Mouse (Mus musculus) heart, postnatal 10 days (tissue): Measurements from ENCODE around the gene Cd320. TPM values are rescaled to one million over a fixed set of nuclear protein-coding genes. Genes with fewer than 3 reads are reported as not detected.
"Not testable (repeated sequence)": the region's sequence is repeated elsewhere in the genome, so short reads cannot be mapped to it uniquely, and the experiment has no call there.

Experiments
- DNase-seq, 2 experiments: peaks; one replicate each; pipeline ENCODE4 v3.0.0; 2021
- intact Hi-C: fragments of 180-260 bp; cut with DNase I; formaldehyde crosslinking; loops from one replicate; pipeline ENCODE4 v1.15.1; 2025
- microRNA-seq, 2 experiments: library from miRNA; unstranded; fragments of <30 nt; microRNA quantifications; one replicate each; pipeline ENCODE4 v1.2.0; 2022
- total RNA-seq, 2 experiments: library from RNA; stranded (reverse); gene quantifications; 2 replicates each; pipeline ENCODE4 v1.2.3; 2021

The Cd320 gene
- total RNA-seq, 2 experiments from 2014 or later = 19.7 to 22.9 TPM

- DNase-seq, intact Hi-C loops: not testable (repeated sequence)
Observed at GRCm38 (mm10) chr17:33891892-33892291, 49.0 kb downstream of the Cd320 start.

DNA sequence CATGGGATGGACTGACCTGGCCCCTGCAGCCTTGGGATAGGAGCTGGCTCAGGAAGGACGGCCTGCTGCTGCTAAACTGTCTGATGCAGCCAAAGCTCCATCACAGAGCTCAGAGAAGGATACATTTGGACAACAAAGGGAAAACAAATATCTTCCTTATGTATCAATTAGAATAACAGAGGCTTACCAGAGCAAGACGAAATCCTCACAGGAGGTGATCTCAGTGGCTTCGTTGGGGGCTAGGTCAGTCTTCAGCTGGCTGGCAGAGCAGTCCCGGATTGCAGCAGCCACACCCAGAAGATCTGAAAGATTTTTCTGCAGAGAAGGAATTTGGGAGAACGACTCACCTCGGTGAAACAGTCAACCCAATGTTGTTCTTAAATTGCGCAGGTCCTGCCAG lies 49.5 kb downstream of the Cd320 start:
- intact Hi-C loops = no loop called here
- no peak for DNase-seq

GRCm38 (mm10) chr17:33893011-33893410 lies 50.1 kb downstream of the Cd320 start:
- intact Hi-C loops, DNase-seq: not testable (repeated sequence)

DNA sequence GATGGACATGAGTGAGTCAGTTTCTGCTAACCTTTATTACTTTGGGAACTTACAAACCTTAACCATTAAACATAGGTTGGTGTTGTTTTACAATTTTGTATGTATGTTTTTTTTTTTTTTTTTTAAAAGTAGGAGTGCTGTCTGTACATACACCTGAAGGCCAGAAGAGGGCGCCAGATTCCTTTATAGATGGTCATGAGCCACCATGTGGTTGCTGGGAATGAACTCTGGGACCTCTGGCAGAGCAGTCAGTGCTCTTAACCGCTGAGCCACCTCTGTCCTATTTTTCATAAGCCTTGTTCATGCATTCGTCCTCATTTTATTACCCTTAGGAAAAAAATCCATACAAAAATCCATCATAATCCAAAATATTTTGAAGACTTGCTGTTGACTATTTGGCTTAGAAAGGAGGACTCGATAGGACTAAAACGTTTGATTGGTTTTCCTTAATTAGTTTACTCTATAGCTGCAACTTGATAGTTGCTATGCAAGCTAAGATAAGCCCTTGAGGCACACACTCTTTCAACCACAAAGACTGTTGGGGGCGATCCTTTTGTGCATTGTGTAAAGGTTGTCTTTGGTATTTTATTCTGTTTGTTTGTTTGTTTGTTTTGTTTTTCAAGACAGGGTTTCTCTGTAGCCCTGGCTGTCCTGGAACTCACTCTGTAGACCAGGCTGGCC lies 54.4 kb downstream of the Cd320 start:
- DNase-seq = no peak

GRCm38 (mm10) chr17:33898193-33898592 lies 55.3 kb downstream of the Cd320 start:
- DNase-seq, intact Hi-C loops: not testable (repeated sequence)

More for the DNA sequence above, 54.4 kb downstream of the Cd320 start:
- intact Hi-C loops = no loop called here

Small RNA genes lying within 50 kb of the gene (microRNA-seq; reads per million reads assigned to microRNA genes)
- gene Gm27740 = 0 reads per million in 2 experiments

Other genes starting within 250 kb of the Cd320 start
- gene Zfp414, start 214.0 kb upstream of the Cd320 start, total RNA-seq = 10 to 100 TPM; 18.9 to 19.8 TPM
- gene Pram1, start 205.0 kb upstream of the Cd320 start, total RNA-seq = under 1 TPM in 1 of 2 experiments, not detected in 1; 0.47 TPM
- gene Hnrnpm, start 156.2 kb upstream of the Cd320 start, total RNA-seq = 100 to 1,000 TPM; 127 to 144 TPM
- gene March2, start 124.4 kb upstream of the Cd320 start, total RNA-seq = 100 to 1,000 TPM; 120 to 121 TPM
- 100 to 1,000 TPM; 343 to 349 TPM for gene Rab11b, start 82.6 kb upstream of the Cd320 start, total RNA-seq
- 100 to 1,000 TPM in 1 of 2 experiments, 10 to 100 TPM in 1; 34.9 to 119 TPM for gene Angptl4, start 61.3 kb upstream of the Cd320 start, total RNA-seq
- gene Kank3, start 32.6 kb upstream of the Cd320 start, total RNA-seq = 10 to 100 TPM; 78.7 to 84.2 TPM
- 1,000 to 10,000 TPM; 1,002 to 1,034 TPM for gene Rps28, start 18.5 kb upstream of the Cd320 start, total RNA-seq
- gene Ndufa7, start 18.5 kb upstream of the Cd320 start, total RNA-seq = 100 to 1,000 TPM; 499 to 513 TPM
- gene Gm7029, start 30.7 kb downstream of the Cd320 start, total RNA-seq = not detected
- 10 to 100 TPM; 12.6 to 13.8 TPM for gene Kifc1, start 47.6 kb downstream of the Cd320 start, total RNA-seq
- gene Platr17, start 62.0 kb downstream of the Cd320 start, total RNA-seq = not detected
- gene Daxx, start 66.3 kb downstream of the Cd320 start, total RNA-seq = 10 to 100 TPM; 16.9 to 18.3 TPM
- gene Tapbp, start 72.8 kb downstream of the Cd320 start, total RNA-seq = 10 to 100 TPM; 85.4 to 98.6 TPM
- gene Zbtb22, start 72.8 kb downstream of the Cd320 start, total RNA-seq = 10 to 100 TPM; 29.4 to 33.0 TPM
- 10 to 100 TPM; 54.8 to 57.9 TPM for gene Rgl2, start 86.5 kb downstream of the Cd320 start, total RNA-seq
- 10 to 100 TPM; 70.8 to 78.9 TPM for gene Pfdn6, start 97.3 kb downstream of the Cd320 start, total RNA-seq
- gene Wdr46, start 97.6 kb downstream of the Cd320 start, total RNA-seq = 10 to 100 TPM; 12.4 to 12.6 TPM
- 1 to 10 TPM; 2.7 to 3.7 TPM for gene B3galt4, start 108.4 kb downstream of the Cd320 start, total RNA-seq
- 10 to 100 TPM; 36.3 to 36.8 TPM for gene Vps52, start 112.7 kb downstream of the Cd320 start, total RNA-seq
- 100 to 1,000 TPM; 566 to 572 TPM for gene Rps18, start 112.9 kb downstream of the Cd320 start, total RNA-seq
- gene H2-K1, start 157.3 kb downstream of the Cd320 start, total RNA-seq = 10 to 100 TPM; 54.8 to 56.2 TPM
- 10 to 100 TPM; 16.5 to 17.6 TPM for gene Ring1, start 181.6 kb downstream of the Cd320 start, total RNA-seq
- 10 to 100 TPM; 80.8 to 88.1 TPM for gene H2-Ke6, start 185.0 kb downstream of the Cd320 start, total RNA-seq
- 10 to 100 TPM; 81.7 to 84.4 TPM for gene Slc39a7, start 188.6 kb downstream of the Cd320 start, total RNA-seq
- 10 to 100 TPM; 45.4 to 46.7 TPM for gene Rxrb, start 188.7 kb downstream of the Cd320 start, total RNA-seq
- gene Col11a2, start 196.3 kb downstream of the Cd320 start, total RNA-seq = 1 to 10 TPM; 1.5 to 1.8 TPM
- gene H2-Oa, start 249.2 kb downstream of the Cd320 start, total RNA-seq = under 1 TPM in 1 of 2 experiments, not detected in 1; 0.31 TPM